Mouse (Mus musculus): ENCODE measurements around the gene Sept14.

The Sept14 gene

GRCm38 (mm10) chr5:129667851-129668250, 40.5 kb downstream of the Sept14 start:
- no peak for DNase-seq

GRCm38 (mm10) chr5:129666271-129666909, 41.9 kb downstream of the Sept14 start:
- DNase-seq = no peak

DNA sequence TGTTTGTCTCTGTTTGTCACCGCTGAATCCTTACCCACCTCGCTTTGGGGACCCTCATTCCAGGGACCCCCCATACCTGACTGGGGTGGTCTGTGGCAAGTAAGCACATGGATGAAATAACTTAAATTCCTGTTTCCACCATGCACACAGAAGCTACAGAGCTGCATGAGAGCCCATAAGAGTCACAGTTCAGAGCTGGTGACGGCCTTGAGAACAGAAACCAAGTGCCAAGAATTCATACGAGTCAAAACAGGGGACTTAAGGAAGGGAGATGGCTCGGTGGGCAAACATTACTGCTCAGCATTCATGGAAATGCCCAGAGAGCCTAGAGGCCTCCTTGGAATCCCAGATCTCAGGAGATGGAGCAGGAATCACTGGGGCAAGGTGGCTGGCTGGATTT, 44.2 kb downstream of the Sept14 start:
- no peak for DNase-seq

DNA sequence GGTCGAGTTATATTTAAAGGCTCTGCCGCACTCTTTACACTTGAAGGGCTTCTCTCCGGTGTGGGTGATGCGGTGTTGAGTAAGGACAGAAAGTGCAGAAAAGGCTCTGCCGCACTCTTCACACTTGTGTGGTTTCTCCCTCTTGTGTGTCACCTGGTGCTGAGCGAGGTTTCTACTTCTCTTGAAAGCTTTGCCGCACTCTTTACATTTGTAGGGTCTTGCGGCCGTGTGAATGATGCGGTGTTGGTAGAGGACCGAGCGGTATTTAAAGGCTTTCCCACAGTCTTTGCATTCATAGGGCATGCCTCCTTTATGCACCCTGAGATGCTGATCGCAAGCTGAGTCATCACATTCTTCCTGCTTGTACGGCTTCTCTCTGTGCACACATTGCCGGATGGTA, 50.4 kb downstream of the Sept14 start:
- DNase-seq = no peak

DNA sequence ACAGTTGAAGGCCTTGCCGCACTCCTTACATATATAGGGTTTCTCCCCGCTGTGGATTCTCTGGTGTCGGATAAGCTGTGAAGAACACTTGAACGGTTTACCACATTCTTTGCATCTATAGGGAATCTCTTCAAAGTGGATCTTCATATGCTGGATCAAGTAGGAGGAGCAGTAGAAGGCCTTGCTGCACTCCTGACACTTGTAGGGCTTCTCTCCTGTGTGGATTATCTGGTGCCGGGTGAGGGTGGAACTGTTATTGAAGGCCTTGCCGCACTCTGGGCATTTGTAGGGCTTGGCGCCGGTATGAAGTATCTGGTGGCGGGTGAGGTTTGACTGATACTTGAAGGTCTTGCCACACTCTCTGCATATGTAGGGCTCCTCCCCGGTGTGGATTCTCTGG, 51.3 kb downstream of the Sept14 start:
- DNase-seq = no peak

DNA sequence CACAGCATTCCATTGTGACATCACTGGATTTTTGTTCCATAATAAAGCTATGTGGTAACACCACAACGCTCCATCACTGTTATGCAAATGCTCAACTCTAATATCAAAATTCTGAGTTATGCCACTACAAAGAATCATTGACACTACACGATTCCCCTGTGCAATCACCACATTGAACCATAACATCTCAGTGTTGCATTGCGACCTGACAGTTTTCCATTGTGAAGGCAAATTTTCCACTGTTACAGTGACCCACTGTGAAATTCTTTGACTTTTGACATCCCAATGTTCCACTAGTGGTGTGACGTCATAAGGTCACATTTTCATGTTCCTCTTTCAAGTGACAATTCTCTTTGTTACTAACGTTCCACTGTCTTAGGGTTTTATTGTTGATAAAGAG, 57.5 kb downstream of the Sept14 start:
- DNase-seq = no peak

All from lung, adult 18-20 months (tissue).